Mouse (Mus musculus): Measurements from ENCODE around the gene Tnfrsf1b. TPM values are rescaled to one million over a fixed set of nuclear protein-coding genes. Genes with fewer than 3 reads are reported as not detected.
A peak's percentile ranks its signal among the peaks of the same experiment; 100 is the strongest.

Tnfrsf1b gene
- total and polyA plus RNA-seq, 3 experiments, result 11.4 to 21.6 (median 14.9) TPM

DNA sequence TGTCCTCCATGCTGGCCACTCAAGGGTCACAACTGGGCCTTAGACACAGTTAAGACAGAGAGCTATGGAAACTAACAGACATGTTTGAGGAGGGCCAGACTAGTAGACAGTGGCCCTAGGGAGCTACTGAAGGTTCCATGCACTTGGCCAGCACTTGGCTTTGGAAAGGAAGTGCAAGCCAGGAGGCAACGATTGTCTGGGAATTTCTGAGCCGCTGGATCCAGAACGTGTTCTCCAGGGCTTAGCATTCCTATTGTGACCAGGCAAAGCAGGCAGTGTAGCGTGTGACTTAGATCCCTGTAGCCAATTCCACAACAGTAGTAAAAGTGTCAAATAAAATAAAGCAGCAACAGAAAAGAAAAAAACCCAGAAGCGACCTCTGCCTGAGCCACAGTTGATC is 14.1 kb upstream of the Tnfrsf1b start:
- no peak for TF ChIP-seq CTCF (conservative IDR thresholded peaks at IDR 0.05 in 1 of 2, IDR thresholded peaks at IDR 0.05 in 1 of 2; ENCODE audit: low read depth in 2 of 2, low read length in 2 of 2)
- no peak for TF ChIP-seq HCFC1 (IDR thresholded peaks at IDR 0.05; ENCODE audit: low read depth, low read length)
- TF ChIP-seq USF2 (conservative IDR thresholded peaks at IDR 0.05; ENCODE audit: low read depth, low read length), result no peak
- TF ChIP-seq EP300 (IDR thresholded peaks at IDR 0.05; ENCODE audit: low read length), result no peak
- TF ChIP-seq RCOR1 (conservative IDR thresholded peaks at IDR 0.05; ENCODE audit: low read depth, low read length), result no peak
- Histone ChIP-seq H3K4me3 (replicated peaks in 1 of 3; ENCODE audit: low read depth in 2 of 3, low read length in 2 of 3, poor library complexity in 1 of 3) (no peak overlapping the region), H3K4me2 (ENCODE audit: insufficient read depth, low read depth, poor library complexity, severe bottlenecking) (no peak overlapping the region), H3K27me3 (replicated peaks) (no peaks in the 10 kb centered on the region), H3K4me1 (ENCODE audit: control insufficient read depth in 1 of 2, insufficient read depth in 2 of 2) (peaks cover 27 to 48% of the 10 kb centered on the region in 2 experiments), H3K79me2 (replicated peaks; ENCODE audit: control insufficient read depth, extremely low read depth, insufficient read depth, poor library complexity, severe bottlenecking) (no peaks in the 10 kb centered on the region), H3K9ac (ENCODE audit: insufficient read depth, low read depth) (no peak overlapping the region), H3K27ac (ENCODE audit: insufficient read depth, low read depth) (no peak overlapping the region), H3K9me3 (replicated peaks; ENCODE audit: low read length) (no peaks in the 10 kb centered on the region), H3K36me3 (replicated peaks in 1 of 2; ENCODE audit: control insufficient read depth in 1 of 2, insufficient read depth in 1 of 2, low read length in 1 of 2) (no peaks in the 10 kb centered on the region)
- DNase-seq (ENCODE audit: extremely low read depth), result no peak
- in situ Hi-C loops (cut with MboI; ENCODE audit: low pct_ligation_motif_present, low pct_unique_long_range_greater_than_20kb, low sequenced_read_pairs), result no loop called here
- dilution Hi-C loops (cut with MboI; ENCODE audit: extremely low pct_ligation_motif_present, extremely low pct_unique_long_range_greater_than_20kb, low sequenced_read_pairs), result no loop called here

DNA sequence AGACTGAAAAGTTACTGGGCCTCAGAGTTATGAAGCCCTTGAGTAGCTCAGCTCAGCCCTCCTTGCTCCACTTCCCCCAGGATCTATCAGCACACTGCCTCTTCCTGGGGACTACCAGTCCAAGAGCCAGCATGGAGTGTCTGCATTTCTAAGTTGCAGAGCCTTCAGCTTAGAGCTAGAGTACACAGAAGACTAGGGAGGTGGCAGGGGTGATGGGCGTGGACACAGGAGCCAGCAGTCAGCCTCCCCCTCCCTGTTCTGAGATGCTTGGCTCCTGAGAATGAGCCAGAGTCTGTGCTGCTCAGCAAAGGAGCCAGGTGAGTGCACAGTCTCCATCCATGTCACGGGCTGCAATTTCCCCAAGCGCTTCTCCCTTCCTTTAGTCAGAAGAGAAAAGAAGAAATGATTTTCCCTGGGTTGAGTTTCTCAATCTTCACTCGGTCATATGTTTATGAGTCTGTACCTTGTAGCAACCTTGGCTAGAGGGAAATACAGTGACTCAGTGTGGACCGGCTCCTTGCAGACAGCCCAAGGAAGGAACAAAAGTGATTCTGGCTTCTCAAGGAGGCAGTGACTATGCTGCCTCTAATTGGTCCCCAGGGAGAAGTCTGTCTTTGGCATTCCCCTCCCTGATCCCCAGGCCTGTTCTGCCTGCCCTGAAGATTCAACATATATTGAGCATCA is 11.2 kb upstream of the Tnfrsf1b start:
- H3K36me3 ChIP-seq (replicated peaks in 1 of 2; ENCODE audit: control insufficient read depth in 1 of 2, insufficient read depth in 1 of 2, low read length in 1 of 2), result no peaks in the 10 kb centered on the region
- dilution Hi-C loops (cut with MboI; ENCODE audit: extremely low pct_ligation_motif_present, extremely low pct_unique_long_range_greater_than_20kb, low sequenced_read_pairs) (no loop called here), in situ Hi-C loops (cut with MboI; ENCODE audit: low pct_ligation_motif_present, low pct_unique_long_range_greater_than_20kb, low sequenced_read_pairs) (no loop called here)
- H3K79me2 ChIP-seq (replicated peaks; ENCODE audit: control insufficient read depth, extremely low read depth, insufficient read depth, poor library complexity, severe bottlenecking), result no peaks in the 10 kb centered on the region
- no peak overlapping the region for H3K4me3 ChIP-seq (replicated peaks in 1 of 3; ENCODE audit: low read depth in 2 of 3, low read length in 2 of 3, poor library complexity in 1 of 3)
- H3K27me3 ChIP-seq (replicated peaks), result no peaks in the 10 kb centered on the region
- DNase-seq (ENCODE audit: extremely low read depth), result no peak
- no peaks in the 10 kb centered on the region for H3K9me3 ChIP-seq (replicated peaks; ENCODE audit: low read length)
- no peak overlapping the region for H3K9ac ChIP-seq (ENCODE audit: insufficient read depth, low read depth)
- H3K27ac ChIP-seq (ENCODE audit: insufficient read depth, low read depth), result no peak overlapping the region
- TF ChIP-seq EP300 (IDR thresholded peaks at IDR 0.05; ENCODE audit: low read length) (peak; percentile 28; the same call in 1 of the 2 replicates), TCF12 (IDR thresholded peaks at IDR 0.05; ENCODE audit: low read depth, low read length) (no peak)
- peaks cover 30 to 56% of the 10 kb centered on the region in 2 experiments for H3K4me1 ChIP-seq (ENCODE audit: control insufficient read depth in 1 of 2, insufficient read depth in 2 of 2)
- peak overlapping the region; percentile 16; the same call in 1 of the 2 replicates for H3K4me2 ChIP-seq (ENCODE audit: insufficient read depth, low read depth, poor library complexity, severe bottlenecking)

DNA sequence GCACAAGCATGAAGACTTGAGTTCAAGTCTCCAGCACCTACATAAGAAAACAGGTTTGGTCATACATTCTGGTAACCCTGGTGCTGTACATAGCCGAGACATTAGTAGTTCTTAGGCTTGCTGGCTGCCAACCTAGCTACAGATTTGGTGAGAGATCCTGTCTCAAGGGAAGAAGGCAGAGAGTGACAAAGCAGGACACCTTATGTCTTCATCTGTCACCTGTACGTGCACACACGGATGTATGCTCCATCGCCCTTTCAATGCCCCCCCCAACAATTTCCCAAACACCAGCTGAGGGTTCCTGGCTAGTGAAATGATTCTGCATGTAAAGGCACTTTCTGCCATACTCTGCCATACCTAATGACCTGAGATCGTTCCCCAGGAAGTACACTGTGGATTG is 9.5 kb upstream of the Tnfrsf1b start:
- Histone ChIP-seq H3K9me3 (replicated peaks; ENCODE audit: low read length) (no peaks in the 10 kb centered on the region), H3K4me2 (ENCODE audit: insufficient read depth, low read depth, poor library complexity, severe bottlenecking) (no peak overlapping the region), H3K27ac (ENCODE audit: insufficient read depth, low read depth) (no peak overlapping the region), H3K36me3 (replicated peaks in 1 of 2; ENCODE audit: control insufficient read depth in 1 of 2, insufficient read depth in 1 of 2, low read length in 1 of 2) (no peaks in the 10 kb centered on the region), H3K79me2 (replicated peaks; ENCODE audit: control insufficient read depth, extremely low read depth, insufficient read depth, poor library complexity, severe bottlenecking) (no peaks in the 10 kb centered on the region), H3K27me3 (replicated peaks) (no peaks in the 10 kb centered on the region), H3K4me3 (replicated peaks in 1 of 3; ENCODE audit: low read depth in 2 of 3, low read length in 2 of 3, poor library complexity in 1 of 3) (no peak overlapping the region), H3K4me1 (ENCODE audit: control insufficient read depth in 1 of 2, insufficient read depth in 2 of 2) (peaks cover 35 to 70% of the 10 kb centered on the region in 2 experiments), H3K9ac (ENCODE audit: insufficient read depth, low read depth) (no peak overlapping the region)
- dilution Hi-C loops (cut with MboI; ENCODE audit: extremely low pct_ligation_motif_present, extremely low pct_unique_long_range_greater_than_20kb, low sequenced_read_pairs), result no loop called here
- no peak for TF ChIP-seq ETS1 (conservative IDR thresholded peaks at IDR 0.05; ENCODE audit: low read depth, low read length)
- DNase-seq (ENCODE audit: extremely low read depth), result no peak
- in situ Hi-C loops (cut with MboI; ENCODE audit: low pct_ligation_motif_present, low pct_unique_long_range_greater_than_20kb, low sequenced_read_pairs), result no loop called here
